In genomic region chr2:93746162-93746561, GRCm38 (mm10) we compare ENCODE assay signal across 19 mouse cellular contexts.
DNase-seq lines count a peak whose midpoint lies in the region; ATAC-seq and TF ChIP-seq lines count a peak whose summit lies in the region.
"Had no signal": no experiment of that assay in that cellular context is flagged by ENCODE, and none has a peak within 500 bp of the region (broad histone marks: within the 10 kb centered on the region; RNA-seq: fewer than 3 reads in every experiment).

No protein-coding gene starts in this region.

- H3K27me3 ChIP-seq in liver, postnatal 0 days (ENCODE audit: insufficient read depth, low read length), result no peaks in the 10 kb centered on the region
- H3K27me3 ChIP-seq in liver, embryonic 11.5 days (replicated peaks; ENCODE audit: control insufficient read depth, insufficient read depth, low read length), result no peaks in the 10 kb centered on the region
- H3K27me3 ChIP-seq: embryonic facial prominence, embryonic 15.5 days; heart, embryonic 15.5 days; liver, embryonic 12.5 days; megakaryocyte, embryonic 14.5 days had no signal

- no peak overlapping the region for H3K9ac ChIP-seq in liver, postnatal 0 days (replicated peaks)
- no peak overlapping the region for H3K9ac ChIP-seq in liver, embryonic 11.5 days (ENCODE audit: low read depth, low read length)
- H3K9ac ChIP-seq: embryonic facial prominence, embryonic 15.5 days; heart, embryonic 15.5 days; liver, embryonic 12.5 days had no signal

- DNase-seq in liver, postnatal 0 days, result no peak
- DNase-seq in liver, embryonic 11.5 days (ENCODE audit: low spot score), result no peak
- peak; percentile 77 for DNase-seq in embryo, embryonic 10.5 days (ENCODE audit: low spot score)
- DNase-seq in natural killer cell, adult 2 months (ENCODE audit: low spot score in 2 of 2), result peak; percentile 23 to 45
- DNase-seq in kidney, postnatal 14 days, result no peak
- no peak for DNase-seq in ovary, postnatal 10 days (ENCODE audit: low spot score)
- DNase-seq in urinary bladder, postnatal 14 days (ENCODE audit: low spot score), result no peak
- DNase-seq: cerebellum, postnatal 10 days; kidney, adult 9 months; lung, postnatal 10 days; right cerebral cortex, adult 18-20 months had no signal

- no peaks in the 10 kb centered on the region for H3K36me3 ChIP-seq in liver, postnatal 0 days (replicated peaks; ENCODE audit: insufficient read depth, low read length)
- H3K36me3 ChIP-seq in liver, embryonic 11.5 days (ENCODE audit: control insufficient read depth, insufficient read depth, low read length), result no peaks in the 10 kb centered on the region
- H3K36me3 ChIP-seq: embryonic facial prominence, embryonic 15.5 days; heart, embryonic 15.5 days; hindbrain, embryonic 10.5 days; liver, embryonic 12.5 days had no signal

- no peak overlapping the region for H3K4me3 ChIP-seq in liver, postnatal 0 days (ENCODE audit: low read depth, low read length)
- no peak overlapping the region for H3K4me3 ChIP-seq in liver, embryonic 11.5 days (ENCODE audit: low read depth, low read length)
- H3K4me3 ChIP-seq: embryonic facial prominence, embryonic 15.5 days; heart, embryonic 15.5 days; hindbrain, embryonic 10.5 days; layer of hippocampus, adult 2 months; liver, embryonic 12.5 days; megakaryocyte, embryonic 14.5 days had no signal

- no peaks in the 10 kb centered on the region for H3K9me3 ChIP-seq in liver, postnatal 0 days (ENCODE audit: low read length)
- no peaks in the 10 kb centered on the region for H3K9me3 ChIP-seq in liver, embryonic 11.5 days (ENCODE audit: control insufficient read depth, low read length)
- H3K9me3 ChIP-seq: embryonic facial prominence, embryonic 15.5 days; heart, embryonic 15.5 days; hindbrain, embryonic 10.5 days; liver, embryonic 12.5 days; megakaryocyte, embryonic 14.5 days had no signal

- H3K4me1 ChIP-seq in liver, postnatal 0 days (ENCODE audit: insufficient read depth), result peaks cover 9% of the 10 kb centered on the region
- H3K4me1 ChIP-seq in liver, embryonic 11.5 days (replicated peaks; ENCODE audit: control insufficient read depth, insufficient read depth, low read length), result peaks cover 17% of the 10 kb centered on the region

- 46% methylated on average over 5 of the region's 5 CpGs for WGBS in liver, postnatal 0 days (ENCODE audit: insufficient replicate concordance)
- WGBS in liver, embryonic 11.5 days, result 54% methylated on average over 5 of the region's 5 CpGs

- peak; percentile 83 for ATAC-seq in liver, postnatal 0 days
- ATAC-seq in liver, embryonic 11.5 days (replicated peaks; ENCODE audit: low FRiP score), result no peak
- peak; percentile 82 for ATAC-seq in inflammation-experienced regulatory T-cells, adult 6 months
- ATAC-seq: liver, embryonic 12.5 days had no signal

- TF ChIP-seq EP300 in liver, postnatal 0 days (IDR thresholded peaks at IDR 0.05; ENCODE audit: low read depth), result 0 out of 2 replicates have a peak, but pooled peaks have one; percentile 15

- H3K4me2 ChIP-seq in liver, postnatal 0 days (ENCODE audit: low read depth, low read length), result 0 out of 2 replicates have a peak overlapping the region, but pooled peaks have one; percentile 2
- H3K4me2 ChIP-seq in liver, embryonic 11.5 days, result no peak overlapping the region
- H3K4me2 ChIP-seq: embryonic facial prominence, embryonic 15.5 days; heart, embryonic 15.5 days; liver, embryonic 12.5 days had no signal

- TF ChIP-seq CTCF in liver, postnatal 0 days (IDR thresholded peaks at IDR 0.05; ENCODE audit: low read depth), result no peak

- peak overlapping the region; percentile 68 for H3K27ac ChIP-seq in liver, postnatal 0 days (ENCODE audit: low read depth)
- H3K27ac ChIP-seq in liver, embryonic 11.5 days (ENCODE audit: low read depth, low read length), result no peak overlapping the region
- H3K27ac ChIP-seq: embryonic facial prominence, embryonic 15.5 days; heart, embryonic 15.5 days; liver, embryonic 12.5 days; stomach, postnatal 0 days had no signal

Comparison
In these comparisons a context has a peak if more than half of its experiments do, and no peak if none do; other contexts are left out.
1. DNase-seq: peak in embryo, embryonic 10.5 days (single experiment) and natural killer cell, adult 2 months (2 of 2); none in liver, postnatal 0 days (single experiment), liver, embryonic 11.5 days (single experiment), kidney, postnatal 14 days (single experiment), ovary, postnatal 10 days (single experiment) and urinary bladder, postnatal 14 days (single experiment).